Mouse (Mus musculus) bone marrow, adult 2 months (tissue): ENCODE data around the gene Carns1. TPM values are rescaled to one million over a fixed set of nuclear protein-coding genes. Genes with fewer than 3 reads are reported as not detected.
"Not testable (repeated sequence)": the region's sequence is repeated elsewhere in the genome, so short reads cannot be mapped to it uniquely, and the experiment has no call there.

Source experiments
- H3K27ac ChIP-seq: fragments of 200-500 bp; 2 replicates; pipeline ENCODE4 v1.5.1; 2012; ENCODE audit warnings: low read depth, mild to moderate bottlenecking, control low read depth, inconsistent platforms, low read length; ENCODE audit not compliant: control insufficient read depth, poor library complexity, insufficient read depth
- H3K4me1 ChIP-seq: fragments of 200-500 bp; 2 replicates; pipeline ENCODE4 v1.6.1; 2011; ENCODE audit warnings: low read length; ENCODE audit not compliant: control insufficient read depth, insufficient read depth
- H3K4me3 ChIP-seq: fragments of 200-500 bp; replicated peaks from 2 replicates; pipeline ENCODE3; 2011; ENCODE audit warnings: mild to moderate bottlenecking, low read depth, low read length, control low read depth; ENCODE audit not compliant: control insufficient read depth
- CTCF ChIP-seq: fragments of 200-500 bp; IDR thresholded peaks from 2 replicates; pipeline ENCODE4 v1.5.1; 2011; ENCODE audit warnings: low read length, control low read depth; ENCODE audit not compliant: control insufficient read depth, insufficient read depth
- POLR2A ChIP-seq: fragments of 200-500 bp; IDR thresholded peaks from 2 replicates; pipeline ENCODE4 v1.6.1; 2011; ENCODE audit warnings: low read depth, mild to moderate bottlenecking, control low read depth, low read length, borderline replicate concordance; ENCODE audit not compliant: control insufficient read depth
- WGBS: fragments of 180-500 bp; shearing (Covaris S2); methylation state at CpG from one replicate; pipeline ENCODE4 v1.1.7; 2018; 5-methylcytosine and 5-hydroxymethylcytosine counted together
- polyA plus RNA-seq: library from polyadenylated mRNA; stranded (reverse); fragments of >200 nt; gene quantifications from 2 replicates; pipeline ENCODE4 v1.2.4, GENCODE M21; 2011; ENCODE audit warnings: low replicate concordance; ENCODE audit not compliant: missing spikeins, insufficient read depth, insufficient read length

Carns1 gene
- polyA plus RNA-seq, 1 experiment, result 52.9 TPM

DNA sequence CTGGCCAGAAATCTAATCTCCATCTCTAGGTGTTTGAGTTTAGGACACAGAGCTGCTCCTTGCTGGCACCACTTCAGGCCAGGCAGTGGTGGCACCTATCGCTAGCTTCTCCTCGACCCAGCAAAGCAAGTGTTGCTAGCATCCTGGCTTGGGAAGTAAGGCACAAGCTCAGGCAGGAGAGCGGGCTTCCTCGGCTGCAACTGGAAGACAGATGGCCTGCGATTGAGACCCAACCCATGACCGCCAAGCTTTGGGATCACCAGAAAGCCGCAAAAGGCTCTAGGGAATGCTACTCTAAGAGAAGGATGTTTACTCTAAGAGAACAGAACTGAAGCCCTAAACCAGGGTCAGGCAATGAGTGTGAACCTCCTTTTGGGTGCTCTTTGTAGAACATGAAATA, 45.8 kb downstream of the Carns1 start:
- peaks cover 4% of the 10 kb centered on the region; the same call in 1 of the 2 replicates for H3K4me1 ChIP-seq
- no peak for TF ChIP-seq POLR2A
- TF ChIP-seq CTCF, result no peak
- peak overlapping the region; percentile 40; the same call in 1 of the 2 replicates for H3K27ac ChIP-seq
- no peak overlapping the region for H3K4me3 ChIP-seq
- WGBS, result 96% methylated on average over 7 of the region's 7 CpGs

DNA sequence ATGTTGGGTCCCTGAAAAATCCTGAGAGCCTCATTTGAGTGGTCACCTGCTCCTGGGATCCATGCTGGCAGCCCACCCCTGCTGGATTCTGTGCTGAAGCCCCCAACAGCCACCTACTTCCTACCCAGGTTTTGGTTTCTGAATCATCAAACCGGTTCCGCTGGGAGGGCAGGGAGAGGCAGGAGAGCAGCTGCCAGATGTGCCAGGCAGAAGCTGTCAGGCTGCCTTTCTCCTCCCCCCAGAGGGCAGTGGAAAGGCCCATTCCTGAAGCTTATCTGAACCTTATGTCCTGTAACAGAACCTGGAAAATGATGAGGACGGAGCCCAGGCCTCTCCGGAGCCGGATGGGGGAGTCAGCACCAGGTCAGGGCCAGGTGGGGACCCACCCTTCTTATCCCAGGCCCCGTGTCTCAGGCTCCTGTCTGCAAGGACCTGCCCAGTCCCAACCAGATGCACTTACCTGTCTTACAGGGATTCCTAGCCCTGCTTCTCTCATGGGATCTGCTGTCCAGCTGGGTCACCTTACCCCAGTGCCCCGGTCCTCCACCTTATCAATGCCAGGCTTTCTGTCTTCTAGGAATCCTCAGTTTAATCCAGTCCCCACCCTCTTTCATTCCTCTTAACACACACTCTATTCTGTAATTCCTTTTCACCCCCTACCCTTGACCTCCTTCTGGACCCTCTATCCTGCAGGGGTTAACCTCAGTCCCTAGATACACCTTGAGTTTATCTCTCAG, 48.4 kb downstream of the Carns1 start:
- H3K4me3 ChIP-seq, result peak overlapping the region; percentile 83
- WGBS, result 66% methylated on average over 7 of the region's 7 CpGs
- peaks cover 8% of the 10 kb centered on the region for H3K4me1 ChIP-seq
- no peak for TF ChIP-seq CTCF
- TF ChIP-seq POLR2A, result no peak
- peak overlapping the region; percentile 40; the same call in 1 of the 2 replicates for H3K27ac ChIP-seq

DNA sequence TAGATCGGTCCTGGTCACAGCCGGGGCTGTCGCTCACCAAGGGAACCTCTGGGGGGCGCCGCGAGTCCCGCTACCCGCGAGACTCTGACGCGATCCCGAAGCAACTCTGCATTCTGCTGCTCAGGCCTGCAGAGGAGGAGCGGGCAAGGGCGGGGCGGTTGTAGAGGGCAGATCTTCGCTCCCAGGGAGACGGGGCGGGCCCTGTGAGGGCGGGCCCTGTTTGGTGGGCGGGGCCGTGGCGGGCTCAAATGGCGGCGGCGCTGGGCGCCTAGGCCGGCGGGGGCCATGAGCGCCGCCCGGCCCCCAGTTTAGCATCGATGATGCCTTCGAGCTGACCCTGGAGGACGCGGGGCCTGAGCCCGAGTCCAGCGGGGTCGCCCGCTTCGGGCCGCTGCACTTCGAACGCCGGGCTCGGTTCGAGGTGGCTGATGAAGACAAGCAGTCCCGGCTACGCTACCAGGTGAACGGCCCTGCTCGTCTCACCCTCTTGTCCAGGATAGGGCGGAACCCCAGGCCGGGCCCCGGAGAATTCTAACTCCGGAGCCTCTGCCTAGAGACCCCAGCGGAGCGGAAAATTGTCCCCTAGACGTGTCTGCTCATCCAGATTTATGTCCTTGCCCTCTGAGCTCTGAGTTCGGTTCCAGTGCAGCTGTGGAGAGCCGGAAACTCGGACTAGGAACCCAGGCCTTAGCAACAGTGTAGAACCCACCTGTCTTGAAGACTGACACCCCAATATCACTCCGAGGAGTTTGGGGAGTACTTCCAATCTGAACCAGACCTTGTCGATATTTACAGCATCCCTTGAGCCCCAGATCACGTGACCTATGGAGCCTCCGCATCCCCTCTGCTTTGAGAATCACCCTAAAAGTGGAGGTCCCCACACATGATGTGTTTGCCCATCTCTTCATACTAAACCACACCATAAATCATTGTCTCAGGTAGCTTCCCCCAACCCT, 49.3 kb downstream of the Carns1 start, which contains the start of gene Aip:
TSS of gene Aip (minus strand) at position 118 of the 956 bp plus-strand sequence.
- H3K4me3 ChIP-seq, result peak within 1 kb of the TSS; percentile 83
- peaks cover 8% of the 10 kb centered on the region for H3K4me1 ChIP-seq
- TF ChIP-seq CTCF, result peak; percentile 79
- peak; percentile 82; the same call in 1 of the 2 replicates for TF ChIP-seq POLR2A
- peak within 1 kb of the TSS; percentile 72 for H3K27ac ChIP-seq
- under 1% methylated on average over 64 of the region's 64 CpGs for WGBS

DNA sequence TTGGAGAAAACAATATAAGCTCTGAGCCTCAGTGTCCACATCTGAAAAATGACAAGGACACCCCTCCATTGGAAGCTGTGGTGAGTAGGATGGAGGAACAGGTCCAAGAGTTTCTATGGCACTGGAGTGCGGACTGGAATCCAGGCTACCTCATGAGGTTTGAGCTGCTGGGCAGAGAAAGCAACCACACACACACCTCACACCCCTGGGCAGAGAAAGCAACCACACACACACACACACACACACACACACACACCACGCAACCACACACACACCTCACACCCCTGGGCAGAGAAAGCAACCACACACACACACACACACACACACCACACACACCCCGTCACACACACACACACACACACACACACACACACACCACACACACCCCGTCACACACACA, 50.0 kb downstream of the Carns1 start:
- Histone ChIP-seq H3K27ac (peak overlapping the region; percentile 63), H3K4me3 (peak overlapping the region; percentile 31), H3K4me1 (peaks cover 11% of the 10 kb centered on the region)
- 17% methylated on average over 4 of the region's 4 CpGs for WGBS

DNA sequence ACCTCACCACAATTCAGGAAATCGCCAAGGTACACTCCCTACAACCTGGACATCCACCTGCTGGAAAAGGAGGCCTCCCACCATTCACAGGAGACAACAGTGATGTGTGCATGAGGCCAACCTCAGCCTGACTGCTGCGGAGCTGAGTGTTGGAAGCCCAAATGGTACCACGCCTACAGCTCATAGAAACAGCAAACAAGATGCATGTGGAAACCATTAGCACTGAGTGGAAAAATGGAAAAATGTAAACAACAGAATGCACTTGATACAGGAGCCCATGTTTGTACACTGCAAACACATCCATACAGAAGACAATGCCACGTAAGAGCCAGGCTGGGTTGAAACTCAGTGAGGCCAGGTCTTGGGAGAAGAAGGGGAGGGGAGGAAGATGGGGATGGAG, 50.8 kb downstream of the Carns1 start:
- WGBS, result 80% methylated on average over 4 of the region's 4 CpGs
- peaks cover 11% of the 10 kb centered on the region for H3K4me1 ChIP-seq

DNA sequence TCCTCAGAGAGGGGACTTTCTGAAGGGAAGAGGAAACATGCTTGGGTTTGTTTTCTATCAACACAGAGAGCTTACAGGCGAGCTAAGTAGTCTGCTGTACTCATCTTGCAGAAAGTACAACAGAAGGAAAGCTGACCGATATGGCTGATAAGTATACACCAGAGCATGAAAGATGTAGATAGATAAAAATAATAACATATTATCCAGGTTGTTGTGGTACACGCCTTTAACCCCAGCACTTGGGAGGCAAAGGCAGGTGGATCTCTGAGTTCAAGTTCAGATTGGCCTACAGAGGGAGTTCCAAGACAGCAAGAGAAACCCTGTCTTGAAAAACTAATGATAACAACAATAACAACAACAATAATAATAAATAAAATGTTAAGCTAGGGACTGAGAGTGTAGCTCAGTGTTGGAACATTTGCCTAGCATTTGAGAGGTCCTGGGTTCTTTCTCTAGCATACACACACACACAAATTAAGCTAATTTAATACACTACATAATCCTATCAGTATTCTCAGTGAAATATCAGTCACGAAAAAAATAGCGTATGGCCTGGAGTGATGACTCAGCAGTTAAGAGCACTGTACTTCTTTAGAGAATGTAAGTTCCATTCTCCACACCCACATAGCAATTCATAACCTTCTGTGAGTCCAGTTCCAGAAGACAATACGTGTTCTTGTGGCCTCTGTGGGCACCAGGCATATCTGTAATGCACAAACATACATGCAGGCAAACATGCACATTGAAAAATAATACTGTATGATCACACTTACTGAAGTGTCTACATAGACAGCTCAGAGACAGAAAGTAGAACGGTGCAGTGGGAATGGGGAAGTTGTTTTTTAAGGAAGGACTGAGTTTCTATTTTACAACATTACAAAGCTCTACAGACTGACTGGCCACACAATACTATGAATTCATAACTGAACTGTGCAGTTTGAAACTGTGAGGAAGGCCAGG, 52.6 kb downstream of the Carns1 start:
- H3K4me3 ChIP-seq, result no peak overlapping the region
- WGBS, result 23% methylated on average over 7 of the region's 7 CpGs
- H3K4me1 ChIP-seq, result peaks cover 12% of the 10 kb centered on the region
- H3K27ac ChIP-seq, result peak overlapping the region; percentile 16; the same call in 1 of the 2 replicates
- no peak for TF ChIP-seq POLR2A
- no peak for TF ChIP-seq CTCF

More for the DNA sequence above, 50.8 kb downstream of the Carns1 start:
- no peak overlapping the region for H3K4me3 ChIP-seq
- TF ChIP-seq CTCF, result no peak
- TF ChIP-seq POLR2A, result no peak
- H3K27ac ChIP-seq, result no peak overlapping the region

DNA sequence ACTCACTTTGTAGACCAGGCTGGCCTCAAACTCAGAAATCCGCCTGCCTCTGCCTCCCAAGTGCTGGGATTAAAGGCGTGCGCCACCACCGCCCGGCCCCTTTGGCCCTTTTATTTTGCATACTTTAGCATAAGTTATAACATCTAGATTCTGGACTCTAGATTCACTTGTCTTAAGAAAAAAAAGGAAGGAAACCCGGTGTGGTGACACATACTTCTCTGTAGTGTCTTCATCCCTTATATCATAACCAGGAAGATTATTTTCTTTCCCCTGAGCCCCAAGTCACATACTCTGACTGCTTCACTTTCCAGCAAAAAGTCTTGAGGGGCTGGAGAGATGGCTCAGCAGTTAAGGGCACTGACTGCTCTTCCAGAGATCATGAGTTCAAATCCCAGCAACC, 53.4 kb downstream of the Carns1 start:
- H3K27ac ChIP-seq, result peak overlapping the region; percentile 89
- 26% methylated on average over 6 of the region's 6 CpGs for WGBS
- H3K4me3 ChIP-seq, result not testable (repeated sequence)
- H3K4me1 ChIP-seq, result peaks cover 12% of the 10 kb centered on the region
